Mouse (Mus musculus): ENCODE measurements around the gene Hip1r.

Hip1r gene

DNA sequence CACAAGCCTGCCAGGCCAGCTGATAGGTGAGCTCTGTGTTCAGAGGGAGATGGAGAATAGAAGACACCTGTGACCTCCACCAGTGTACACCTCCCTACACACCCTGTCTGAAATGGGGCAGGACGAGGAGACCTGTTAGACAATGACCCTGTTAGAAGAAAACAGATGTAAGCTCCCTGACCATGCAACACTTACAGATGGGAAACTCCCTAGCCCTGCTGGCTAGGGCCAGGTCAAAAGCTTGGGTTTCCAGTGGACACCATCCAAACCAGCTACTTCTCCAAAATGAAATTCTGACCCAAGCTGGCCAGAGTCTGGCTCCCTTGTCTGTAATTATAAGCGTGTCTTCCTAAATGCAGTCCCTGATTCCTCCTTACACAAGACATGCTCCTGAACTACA is 42.3 kb downstream of the Hip1r start:
- no peak for DNase-seq (ENCODE audit: low read depth, low spot score)

DNA sequence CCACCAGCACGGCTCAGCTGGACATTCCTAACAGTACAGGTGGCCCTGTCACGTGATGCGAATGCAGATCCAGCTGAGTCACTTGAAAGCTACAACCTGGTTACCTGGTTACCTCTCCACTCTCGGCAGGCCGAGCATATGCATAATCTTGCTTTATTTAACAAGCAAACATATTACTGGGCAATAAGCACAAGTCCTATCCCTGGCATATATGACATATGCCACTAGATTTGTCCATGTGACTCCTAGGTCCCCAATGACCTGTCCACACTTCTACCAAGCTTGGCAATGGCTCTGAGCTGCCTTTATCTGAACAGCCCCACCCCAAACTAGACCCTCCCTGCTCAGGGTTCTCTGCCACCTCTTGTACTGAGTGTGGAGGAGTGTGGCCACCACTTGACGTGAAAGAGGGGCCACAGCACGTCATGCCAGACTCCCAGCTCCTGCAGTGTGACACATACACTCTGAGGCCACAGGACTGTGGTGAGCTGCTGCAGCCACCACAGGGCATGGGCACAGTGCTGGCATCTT is 42.9 kb downstream of the Hip1r start:
- DNase-seq (ENCODE audit: low read depth, low spot score), result no peak

DNA sequence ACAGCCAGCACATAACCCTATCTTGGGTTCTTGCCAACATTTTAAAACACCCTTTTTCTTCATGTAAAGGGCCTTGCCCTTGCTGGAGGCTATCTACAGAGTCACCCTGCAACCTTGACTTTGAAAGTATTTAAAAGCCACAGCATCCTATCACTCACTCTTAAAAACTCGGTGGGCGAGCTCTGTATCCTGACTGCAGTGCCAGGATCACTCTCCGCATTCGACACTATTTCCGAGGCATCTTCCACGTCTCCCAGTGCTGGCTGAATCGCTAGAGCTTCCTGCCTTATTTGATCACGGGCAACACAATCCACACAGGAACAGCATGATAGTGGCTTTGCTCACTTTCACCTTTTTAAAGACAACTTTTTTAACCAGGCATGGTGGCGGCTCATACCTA is 44.5 kb downstream of the Hip1r start:
- DNase-seq (ENCODE audit: low read depth, low spot score), result no peak

DNA sequence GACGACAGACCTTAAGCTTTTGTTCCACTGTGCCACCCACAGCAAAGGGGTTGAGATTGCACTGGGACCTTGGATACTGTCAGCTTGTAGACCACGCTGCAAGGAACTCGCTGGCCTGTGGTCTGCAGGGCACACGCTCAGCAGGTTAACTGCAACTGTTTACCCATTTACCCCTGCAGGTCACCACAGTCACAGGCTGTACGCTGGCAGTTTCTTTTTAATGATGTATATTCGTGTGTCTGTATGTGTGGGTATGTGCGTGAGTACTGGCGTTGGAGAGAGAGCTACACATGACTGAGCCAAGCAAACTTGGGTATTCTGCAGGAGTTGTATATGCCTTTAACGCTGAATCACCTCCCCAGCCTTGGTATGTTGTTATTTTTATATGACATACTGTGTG is 45.2 kb downstream of the Hip1r start:
- no peak for DNase-seq (ENCODE audit: low read depth, low spot score)

DNA sequence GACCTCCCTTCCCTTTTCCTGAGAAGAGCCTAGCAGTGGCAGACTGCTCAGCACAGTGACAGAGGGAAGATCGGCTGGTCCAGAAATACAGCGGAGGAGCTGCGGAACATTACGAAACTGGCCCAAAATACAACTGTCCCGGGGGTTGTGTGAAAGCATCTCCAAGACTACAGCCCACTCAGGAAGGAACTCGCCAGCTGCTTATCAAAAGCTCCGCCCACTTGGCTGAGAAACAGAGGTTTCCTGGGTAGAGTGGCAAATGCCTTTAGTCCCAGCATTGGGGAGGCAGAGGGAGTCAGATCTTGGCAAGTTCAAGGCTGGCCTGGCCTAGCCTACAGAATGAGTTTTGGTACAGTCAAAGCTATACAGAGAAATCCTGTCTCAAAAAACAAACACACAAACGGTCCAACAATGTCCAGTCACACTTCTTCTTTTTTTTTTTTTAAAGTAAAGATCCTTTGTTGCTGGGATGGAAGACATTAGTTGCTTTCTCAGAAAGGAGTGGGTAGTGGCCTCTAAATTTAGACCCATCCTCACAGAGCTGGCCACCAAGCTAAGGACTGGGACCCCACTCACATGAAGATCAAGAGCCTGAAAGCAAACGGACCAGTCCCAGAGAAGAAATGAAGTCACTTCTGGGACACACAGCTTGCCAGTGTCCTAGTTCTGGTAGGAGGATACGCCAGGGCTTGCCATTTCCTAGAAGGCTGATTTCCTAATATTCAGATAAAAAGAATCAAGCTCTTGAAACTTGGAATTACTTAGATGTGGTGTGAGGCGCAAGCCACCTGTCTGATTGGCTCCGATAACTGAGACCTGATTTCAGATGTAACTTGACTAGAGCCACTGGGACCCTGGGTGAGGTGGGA is 46.2 kb downstream of the Hip1r start:
- no peak for DNase-seq (ENCODE audit: low read depth, low spot score)

DNA sequence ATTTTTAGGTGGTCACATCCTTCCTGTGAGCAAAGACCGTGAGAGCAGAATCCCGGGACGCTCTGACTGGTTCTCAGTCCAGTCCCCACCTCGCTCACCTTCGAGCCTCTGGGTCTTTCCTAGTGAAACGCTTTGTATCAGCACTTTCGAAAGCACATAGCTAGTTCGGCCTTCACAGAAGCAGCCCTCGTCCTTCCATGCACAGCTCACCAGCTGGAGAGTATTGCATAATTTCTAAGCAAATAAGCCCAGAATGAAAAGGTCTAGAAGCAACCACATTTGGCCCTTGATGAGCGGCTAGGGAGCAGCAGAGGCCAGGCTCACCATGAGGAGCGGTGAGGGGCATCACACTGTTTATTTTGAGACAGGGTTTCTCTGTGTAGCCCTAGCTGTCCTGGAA is 47.7 kb downstream of the Hip1r start:
- no peak for DNase-seq (ENCODE audit: low read depth, low spot score)

DNA sequence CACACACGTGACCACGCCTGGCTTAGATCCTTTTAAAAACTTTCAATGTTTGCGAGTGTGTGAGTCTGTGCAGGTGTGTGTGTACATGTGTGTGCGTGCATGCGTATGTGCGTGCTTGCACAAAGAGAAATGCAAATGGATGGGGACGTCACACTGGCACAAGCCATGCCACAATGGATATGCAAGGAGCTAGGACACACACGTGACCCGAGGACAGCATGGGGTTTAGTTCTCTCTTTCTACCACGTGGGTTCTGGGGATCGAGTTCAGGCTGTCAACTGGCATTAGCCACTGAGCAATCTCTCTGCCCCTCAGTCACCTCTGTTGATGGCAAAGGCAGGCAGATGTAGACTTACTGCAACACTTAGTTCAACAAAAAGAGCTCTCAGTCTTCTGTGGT is 48.3 kb downstream of the Hip1r start:
- DNase-seq (ENCODE audit: low read depth, low spot score), result peak; percentile 41

DNA sequence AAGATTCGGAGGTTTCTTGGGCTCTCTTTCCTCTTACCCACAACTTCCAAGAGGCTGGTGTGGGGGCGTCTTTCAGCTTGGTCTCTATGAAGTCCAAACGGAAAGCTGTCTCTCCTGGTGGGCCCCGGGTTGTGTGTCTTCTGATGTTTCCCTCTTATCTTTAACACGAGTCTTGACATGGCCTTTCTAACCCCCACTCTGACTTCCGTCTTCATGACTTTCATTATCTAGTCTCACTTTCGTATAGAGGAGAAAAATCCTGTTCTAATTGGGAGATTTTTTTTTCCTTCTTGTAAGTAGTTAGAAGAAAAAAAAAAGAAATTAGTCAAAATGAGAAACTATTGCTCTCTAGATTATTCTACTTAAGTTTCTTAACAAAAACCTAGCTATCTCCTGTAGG is 48.9 kb downstream of the Hip1r start:
- DNase-seq (ENCODE audit: low read depth, low spot score), result no peak

DNA sequence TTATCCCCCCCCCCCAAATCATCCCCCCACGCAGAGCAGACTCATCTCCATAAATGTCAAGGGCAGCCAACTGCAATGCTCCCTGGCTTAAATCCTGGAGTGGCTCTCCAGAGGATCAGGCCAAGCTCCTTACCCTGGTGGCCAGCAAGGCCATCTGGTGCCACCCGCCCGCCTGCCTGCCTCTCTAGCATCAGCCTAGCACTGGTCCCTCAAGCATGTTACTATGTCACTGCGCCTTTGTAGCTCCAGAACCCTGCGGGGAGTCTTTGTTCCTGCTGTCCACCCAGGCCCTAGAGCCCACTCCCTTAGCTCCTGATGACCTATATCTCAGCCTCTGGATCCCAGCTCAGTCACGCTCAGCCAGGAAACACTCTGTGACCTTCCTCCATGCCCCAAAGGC is 51.2 kb downstream of the Hip1r start:
- no peak for DNase-seq (ENCODE audit: low read depth, low spot score)

DNA sequence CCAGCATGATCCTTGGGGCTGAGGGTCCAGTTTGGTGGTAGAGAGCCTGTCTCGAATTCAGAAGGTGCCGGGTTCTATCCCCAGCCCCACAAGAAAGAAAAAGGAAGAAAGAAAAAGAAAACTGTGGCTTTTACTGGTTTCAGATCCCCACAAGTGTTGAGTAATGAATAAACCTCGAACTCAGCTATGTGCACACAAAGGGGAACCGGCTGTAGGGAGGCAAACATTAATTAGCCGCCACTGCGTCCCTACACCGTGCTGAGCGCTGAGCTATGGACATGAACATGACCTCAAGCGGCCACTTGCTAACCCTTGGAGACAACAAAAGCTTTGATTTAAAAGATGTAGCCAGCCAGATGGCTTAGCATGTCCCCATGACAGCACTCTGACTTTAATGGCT is 51.7 kb downstream of the Hip1r start:
- no peak for DNase-seq (ENCODE audit: low read depth, low spot score)

DNA sequence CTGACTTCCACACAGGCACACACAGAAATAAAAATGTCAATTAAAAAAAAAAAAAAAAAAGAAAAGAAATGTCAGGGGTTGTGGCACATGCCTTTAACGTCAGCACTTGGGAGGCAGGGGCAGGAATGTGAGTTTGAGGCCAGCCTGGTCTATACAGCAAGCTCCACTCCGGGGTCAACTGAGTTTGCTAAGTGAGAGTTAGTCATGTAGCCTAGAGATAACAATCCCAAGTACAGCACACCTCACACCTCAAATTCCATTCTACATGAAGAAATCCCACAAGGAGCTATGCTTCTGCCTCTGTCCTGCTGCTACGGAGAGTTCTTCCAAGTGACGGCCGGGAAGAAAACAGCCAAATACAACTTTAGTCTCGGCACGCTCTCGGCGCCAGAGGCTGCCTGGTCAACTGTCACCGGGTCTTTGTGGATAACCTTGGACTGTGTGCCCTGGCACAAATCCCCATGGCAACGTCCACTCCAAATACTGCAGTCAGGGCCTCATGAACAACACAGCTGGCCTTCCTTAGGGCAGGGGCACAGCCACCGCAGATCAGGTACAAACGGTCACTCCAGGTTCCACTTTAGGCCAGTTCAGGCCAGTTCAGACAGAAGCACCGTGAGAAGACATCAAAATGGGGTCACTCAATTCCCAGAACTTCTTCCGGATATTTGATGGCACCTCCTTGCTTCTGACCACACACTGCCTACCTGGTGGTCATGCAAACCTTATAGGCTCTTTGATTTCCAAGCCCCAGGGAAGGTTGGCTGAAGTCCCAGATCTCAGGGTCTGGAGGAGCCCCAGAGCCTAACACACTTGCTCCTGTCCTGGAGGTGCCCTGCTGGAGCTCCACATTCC is 52.4 kb downstream of the Hip1r start:
- no peak for DNase-seq (ENCODE audit: low read depth, low spot score)

DNA sequence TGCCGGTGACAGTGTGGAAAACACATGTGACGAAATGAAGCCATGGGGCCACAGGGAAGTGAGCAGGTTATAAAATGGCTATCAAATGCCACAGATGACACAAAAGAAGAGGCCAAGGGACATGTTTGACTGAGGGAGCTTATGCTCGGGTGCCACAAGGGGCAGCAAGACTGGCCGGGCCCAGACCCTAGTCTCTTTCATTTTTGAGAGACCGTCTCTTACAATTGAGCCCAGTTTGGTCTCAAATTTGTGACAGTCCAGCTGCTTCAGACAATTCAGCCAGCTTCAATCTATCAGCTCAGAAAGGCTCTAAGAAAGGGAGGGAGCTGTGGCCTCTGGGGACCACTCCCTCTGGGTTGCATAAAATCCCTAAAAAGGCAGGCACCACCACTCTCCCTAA is 53.1 kb downstream of the Hip1r start:
- no peak for DNase-seq (ENCODE audit: low read depth, low spot score)

DNA sequence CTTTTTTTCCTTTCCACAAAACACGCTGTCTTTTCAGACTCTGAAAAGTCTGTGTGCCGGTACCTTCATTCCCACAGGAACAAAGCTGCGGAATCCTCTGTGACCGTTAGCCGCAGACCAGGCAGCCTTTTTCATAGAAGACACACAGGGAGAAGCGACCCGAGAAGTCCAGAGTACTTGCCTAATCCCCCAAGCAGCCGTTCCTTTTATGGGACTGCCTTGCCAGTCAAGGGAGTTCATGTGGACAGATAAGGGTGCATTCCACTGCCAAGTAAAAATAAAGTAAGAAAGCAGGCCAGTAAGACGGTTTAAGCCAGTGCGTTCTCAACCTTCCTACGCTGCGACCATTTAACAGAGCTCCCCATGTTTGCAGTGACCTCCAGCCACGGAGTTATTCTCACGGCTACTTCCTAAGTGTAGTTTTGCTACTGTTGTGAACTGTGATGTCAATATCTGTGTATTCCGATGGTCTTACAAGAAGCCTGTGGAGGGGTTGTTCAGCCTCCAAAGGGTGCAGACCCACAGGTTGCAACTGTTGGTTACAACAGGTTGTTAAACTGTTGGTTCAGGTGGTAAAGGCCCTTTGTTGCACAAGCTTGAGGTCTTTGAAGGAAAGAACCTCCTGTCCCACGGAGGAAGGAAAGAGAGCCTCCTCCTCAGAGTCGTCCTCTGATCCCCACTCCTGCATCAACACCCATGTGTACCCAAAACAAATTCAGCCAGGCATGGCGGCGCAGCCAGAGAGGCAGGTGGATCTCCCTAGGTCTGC is 54.5 kb downstream of the Hip1r start:
- no peak for DNase-seq (ENCODE audit: low read depth, low spot score)

DNA sequence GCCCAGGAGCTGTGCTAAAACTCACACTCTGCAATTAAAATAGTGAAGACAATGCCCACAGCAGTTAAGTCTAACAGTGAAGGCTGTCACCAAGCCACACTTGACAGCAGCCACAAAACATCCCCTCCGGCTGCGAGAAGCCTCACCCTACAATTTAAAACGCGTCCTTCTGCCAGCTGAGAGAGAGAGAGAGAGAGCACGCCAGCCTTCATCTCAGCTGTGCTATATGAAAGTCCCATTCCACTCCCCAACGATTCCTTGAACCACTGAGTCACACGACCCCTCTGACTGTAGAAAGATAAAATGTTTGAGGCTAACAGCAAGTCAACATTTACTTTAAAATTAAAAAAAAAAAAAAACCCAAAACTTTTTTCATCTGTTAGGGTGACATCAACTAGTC is 55.3 kb downstream of the Hip1r start:
- DNase-seq (ENCODE audit: low read depth, low spot score), result no peak

DNA sequence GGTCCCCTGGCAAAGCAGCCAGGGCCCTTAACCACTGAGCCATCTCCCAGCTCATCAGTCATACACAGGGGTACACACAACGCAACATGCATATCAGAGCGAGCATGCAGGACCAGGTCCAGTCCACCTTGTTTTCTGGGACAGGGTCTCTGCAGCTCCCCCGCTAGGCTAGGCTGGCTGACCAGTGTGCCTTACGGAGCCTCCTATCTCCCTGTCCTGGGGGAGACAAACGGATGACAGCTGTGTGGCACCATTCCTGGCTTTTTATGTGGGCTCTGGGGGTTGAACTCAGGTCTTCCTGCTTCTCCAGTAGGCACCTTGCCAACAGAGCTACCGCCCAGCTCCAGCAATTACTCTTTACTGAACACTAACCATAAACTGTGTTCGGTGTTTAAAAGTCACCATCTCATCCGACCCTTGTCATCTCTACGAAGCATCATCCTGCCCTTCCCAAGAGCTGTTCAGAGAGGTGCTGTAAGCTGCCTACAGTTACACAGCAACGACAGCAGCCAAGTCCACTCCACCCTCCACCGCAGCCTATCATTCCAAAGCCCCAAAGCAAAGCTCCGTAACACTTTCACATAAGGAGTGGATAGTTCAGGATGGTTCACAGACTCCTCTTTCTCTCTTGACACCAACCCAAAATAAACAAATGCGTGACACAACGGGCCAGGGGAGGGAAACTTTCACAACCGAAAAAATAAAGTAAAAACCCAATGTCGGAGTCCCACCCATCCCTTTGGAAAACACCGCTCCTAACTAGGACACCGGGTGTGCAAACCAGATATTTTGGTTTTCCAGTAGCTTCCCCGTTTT is 56.0 kb downstream of the Hip1r start:
- DNase-seq (ENCODE audit: low read depth, low spot score), result no peak

DNA sequence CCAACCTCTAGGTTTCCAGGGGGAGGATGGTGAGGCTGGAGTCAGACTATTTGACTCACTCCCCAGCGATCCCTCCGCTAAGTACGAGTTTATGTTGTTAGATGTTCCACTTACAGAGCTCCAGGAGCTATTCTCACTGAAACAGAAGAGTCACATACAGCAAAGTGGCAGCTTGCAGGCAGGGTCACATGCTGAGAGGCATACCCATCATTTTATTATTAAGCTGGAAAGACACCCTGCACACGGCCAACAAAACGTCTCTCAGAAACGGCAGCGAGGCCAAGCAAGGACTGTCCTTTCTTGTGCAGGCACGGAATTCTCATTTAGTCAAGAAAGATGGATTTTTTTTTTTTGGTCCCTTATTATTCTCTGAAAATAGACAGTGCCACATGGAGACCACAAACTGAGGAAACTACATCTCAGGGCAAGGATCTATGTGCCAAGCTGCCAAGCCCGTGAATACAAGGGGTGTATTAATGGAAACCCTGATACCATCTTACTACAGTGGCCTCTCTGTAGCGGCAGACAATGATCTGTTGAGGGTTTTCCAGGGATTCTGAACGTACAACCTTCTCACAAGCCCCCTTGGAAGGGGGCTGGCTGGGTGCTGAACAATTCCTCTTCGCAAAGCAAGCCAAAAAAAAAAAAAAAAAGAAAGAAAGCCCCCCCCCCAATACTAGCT is 57.1 kb downstream of the Hip1r start:
- no peak for DNase-seq (ENCODE audit: low read depth, low spot score)

DNA sequence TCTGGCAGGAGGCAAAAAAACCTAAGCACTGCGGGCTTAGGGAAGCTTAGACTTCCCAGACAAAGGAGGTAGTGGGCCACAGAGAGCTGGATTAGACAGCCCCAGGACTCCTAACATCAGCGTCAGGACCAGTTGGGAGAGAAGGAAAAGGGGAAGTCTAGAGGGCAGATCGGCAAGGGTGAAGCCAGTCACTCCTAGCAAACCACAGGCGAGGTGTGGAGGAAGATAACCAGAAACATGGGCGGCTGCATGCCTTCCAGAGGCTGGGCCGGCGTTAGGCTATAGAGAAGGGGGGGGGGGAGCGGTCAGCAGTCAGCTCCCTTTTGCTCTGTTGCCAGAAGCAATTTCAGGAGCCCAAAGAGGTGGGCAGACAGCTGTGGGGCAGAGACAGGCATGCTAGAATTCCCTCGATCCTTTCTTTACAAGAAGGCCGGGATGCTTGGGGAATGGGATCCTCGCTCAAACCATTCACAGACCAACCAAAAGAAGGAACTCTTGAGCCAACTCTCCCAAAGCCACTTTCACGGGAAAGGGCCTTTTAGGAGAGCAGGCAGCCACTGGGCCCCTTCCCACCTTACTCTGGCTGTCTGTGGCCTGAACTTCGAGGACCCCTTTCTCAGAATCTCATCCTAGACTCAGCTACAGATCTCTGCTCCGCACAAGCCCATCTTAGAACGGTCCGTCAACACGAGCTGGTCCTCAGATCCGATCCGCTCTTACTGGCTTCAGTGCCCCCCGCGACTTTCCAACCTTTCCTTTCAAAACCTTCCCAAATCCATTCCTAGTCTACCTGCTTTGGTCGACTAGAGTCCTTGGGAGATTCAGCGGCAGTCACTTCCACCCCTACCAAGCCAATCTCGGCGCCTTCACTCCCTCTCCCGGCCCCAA is 57.9 kb downstream of the Hip1r start:
- peak; percentile 31 for DNase-seq (ENCODE audit: low read depth, low spot score)

DNA sequence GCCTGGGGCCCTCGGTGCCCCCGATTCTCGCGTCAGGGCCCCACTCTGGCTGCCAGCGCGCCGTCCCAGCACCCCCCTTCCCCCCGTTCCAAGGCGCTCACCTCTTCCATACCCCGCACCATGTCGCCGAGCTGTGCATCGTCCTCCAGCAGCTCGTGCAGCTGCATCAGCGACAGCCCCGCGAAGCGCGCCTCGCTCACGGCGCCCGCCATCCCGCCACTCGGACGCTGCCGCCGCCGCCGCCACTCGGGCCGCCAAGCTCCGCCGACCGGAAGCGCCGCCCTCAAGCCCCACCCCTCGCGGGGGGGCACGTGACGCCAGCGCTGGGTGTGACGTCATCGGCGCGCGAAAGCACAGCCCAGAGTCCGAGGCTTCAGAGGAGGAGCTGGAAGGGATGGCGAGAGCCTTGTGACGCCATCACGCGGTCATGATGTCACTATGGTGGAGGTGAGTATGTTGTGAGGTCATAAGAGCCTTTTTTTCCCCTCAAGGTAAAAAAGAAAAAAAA is 58.6 kb downstream of the Hip1r start, which contains the start of gene Vps37b:
Vps37b (minus strand) TSS at position 270 of the 508 bp plus-strand sequence.
- peak; percentile 91 for DNase-seq (ENCODE audit: low read depth, low spot score)

DNA sequence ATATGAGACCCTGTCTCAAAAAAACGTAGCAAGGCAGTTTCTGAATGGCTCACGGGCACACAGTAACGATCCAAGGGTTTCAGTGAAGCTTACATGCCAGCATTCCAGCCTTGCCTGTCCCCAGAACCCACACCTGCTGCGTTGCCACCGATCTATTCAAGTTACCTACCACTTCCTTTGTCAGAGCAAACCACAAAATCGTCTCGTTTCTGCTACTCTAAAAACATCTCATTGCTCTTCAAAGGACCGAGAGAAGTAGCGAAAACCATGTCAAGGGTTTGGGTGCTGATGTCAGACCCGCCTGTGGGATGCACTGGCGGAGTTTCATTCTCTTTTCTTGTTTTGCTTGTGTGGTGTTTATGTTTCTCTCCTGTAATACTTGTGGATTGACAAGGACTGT is 61.0 kb downstream of the Hip1r start:
- no peak for DNase-seq (ENCODE audit: low read depth, low spot score)
